In the genomic region with DNA sequence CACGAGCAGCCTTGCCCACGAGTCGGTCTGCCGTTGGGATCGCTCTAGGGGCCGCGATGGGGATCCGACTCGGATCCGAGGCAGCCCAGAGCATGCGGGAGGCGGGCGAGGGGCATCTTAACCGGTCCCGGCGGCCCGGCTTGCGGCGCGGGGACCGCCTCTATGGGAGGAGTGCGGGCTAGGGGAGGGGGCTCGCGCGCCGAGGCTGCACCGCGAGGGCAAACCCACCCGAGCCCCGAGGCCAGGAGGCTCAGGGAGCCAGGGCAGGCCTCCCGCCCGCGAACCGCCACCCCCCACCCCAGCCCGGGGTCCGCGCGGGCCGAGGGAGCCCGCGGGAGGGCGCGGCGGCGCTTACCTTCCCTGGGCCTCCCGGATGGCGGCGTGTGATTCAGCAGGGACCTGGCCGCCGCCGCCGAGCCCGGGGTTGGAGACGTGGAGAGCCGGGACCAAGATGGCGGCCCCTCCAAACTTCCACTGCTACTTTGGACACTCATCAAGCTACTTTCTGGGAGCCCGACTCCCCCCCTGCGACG, we compare ENCODE assay signal across 8 mouse cellular contexts. TPM values are rescaled to one million over a fixed set of nuclear protein-coding genes. Genes with fewer than 3 reads are reported as not detected.
DNase-seq lines count a peak whose midpoint lies in the region; ATAC-seq lines count a peak whose summit lies in the region.

No protein-coding gene starts in this region.

- peaks cover 68% of the 10 kb centered on the region for H3K4me1 ChIP-seq in erythroblast, embryonic 14.5 days (ENCODE audit: control insufficient read depth)
- H3K4me1 ChIP-seq in heart, embryonic 15.5 days (replicated peaks) = peaks cover 25% of the 10 kb centered on the region
- H3K4me1 ChIP-seq in lung, embryonic 16.5 days (replicated peaks; ENCODE audit: control insufficient read depth, insufficient read depth, low read length) = no peaks in the 10 kb centered on the region

- peak overlapping the region; percentile 100 for H3K9ac ChIP-seq in heart, embryonic 15.5 days
- H3K9ac ChIP-seq in lung, embryonic 16.5 days (ENCODE audit: low read length) = peak overlapping the region; percentile 99

- ATAC-seq in heart, embryonic 15.5 days (replicated peaks; ENCODE audit: insufficient number of reproducible peaks, insufficient read depth, low FRiP score, low read depth) = peak; percentile 61
- peak; percentile 77 for ATAC-seq in lung, embryonic 16.5 days (ENCODE audit: low read depth)

- no peaks in the 10 kb centered on the region for H3K27me3 ChIP-seq in erythroblast, embryonic 14.5 days (ENCODE audit: control insufficient read depth)
- no peaks in the 10 kb centered on the region for H3K27me3 ChIP-seq in heart, embryonic 15.5 days
- H3K27me3 ChIP-seq in lung, embryonic 16.5 days (ENCODE audit: control insufficient read depth, insufficient read depth, low read depth, low read length) = no peaks in the 10 kb centered on the region

- peak overlapping the region; percentile 67 for H3K4me2 ChIP-seq in heart, embryonic 15.5 days
- peak overlapping the region; percentile 81 for H3K4me2 ChIP-seq in lung, embryonic 16.5 days (ENCODE audit: low read depth, low read length)

- peak overlapping the region; percentile 99 for H3K4me3 ChIP-seq in erythroblast, embryonic 14.5 days (replicated peaks)
- H3K4me3 ChIP-seq in heart, embryonic 15.5 days = peak overlapping the region; percentile 98
- H3K4me3 ChIP-seq in lung, embryonic 16.5 days (ENCODE audit: low read length) = peak overlapping the region; percentile 89

- peak; percentile 83 for DNase-seq in CD4-positive, CD25-positive, alpha-beta regulatory T cell, adult 2 months (ENCODE audit: low read depth, low spot score)
- DNase-seq in adrenal gland, postnatal 4 days (ENCODE audit: low spot score in 2 of 2) = peak; percentile 53 to 55
- DNase-seq in layer of hippocampus, adult 9-11 months = peak; percentile 63
- peak; percentile 25 for DNase-seq in ovary, adult 18-20 months (ENCODE audit: low spot score)
- DNase-seq in thymus, postnatal 10 days (ENCODE audit: low spot score in 2 of 2) = peak; percentile 69 to 74

- H3K9me3 ChIP-seq in erythroblast, embryonic 14.5 days (ENCODE audit: control insufficient read depth, low read length) = no peaks in the 10 kb centered on the region
- H3K9me3 ChIP-seq in heart, embryonic 15.5 days (replicated peaks) = no peaks in the 10 kb centered on the region
- H3K9me3 ChIP-seq in lung, embryonic 16.5 days (ENCODE audit: control insufficient read depth, low read length) = no peaks in the 10 kb centered on the region

- H3K27ac ChIP-seq in heart, embryonic 15.5 days = peak overlapping the region; percentile 100
- H3K27ac ChIP-seq in lung, embryonic 16.5 days (ENCODE audit: low read length) = peak overlapping the region; percentile 99

- H3K36me3 ChIP-seq in erythroblast, embryonic 14.5 days (ENCODE audit: control insufficient read depth) = peaks cover 25% of the 10 kb centered on the region
- H3K36me3 ChIP-seq in heart, embryonic 15.5 days = no peaks in the 10 kb centered on the region
- no peaks in the 10 kb centered on the region for H3K36me3 ChIP-seq in lung, embryonic 16.5 days (ENCODE audit: control insufficient read depth, insufficient read depth, low read length)

- under 1% methylated on average over 59 of the region's 59 CpGs for WGBS in heart, embryonic 15.5 days
- under 1% methylated on average over 47 of the region's 59 CpGs for WGBS in lung, embryonic 16.5 days

RNA-seq across cellular contexts. Expression of a gene that starts 0.6 kb away (rescaled TPM):
- 10 to 100 TPM; 77.1 to 85.2 TPM for total RNA-seq in adrenal gland, postnatal 4 days (2021)
- 3.3 and 4.5 TPM in 2 replicates for polyA plus RNA-seq in erythroblast, embryonic 14.5 days (2012)
- polyA plus RNA-seq in heart, embryonic 15.5 days (2015; fragmentation: Nextera tagmentation; extraction: Ambion mirVana) = 24.4 and 28.0 TPM in 2 replicates
- 21.1 and 22.9 TPM in 2 replicates for polyA plus RNA-seq in lung, embryonic 16.5 days (2015; fragmentation: Nextera tagmentation; extraction: Ambion mirVana)

Comparison
In these comparisons a context has a peak if more than half of its experiments do, and no peak if none do; other contexts are left out.
1. Peak in every context shown above with its lines: DNase-seq, ATAC-seq, H3K4me3 ChIP-seq and H3K27ac ChIP-seq.
2. DNase-seq: peak in every context shown above with its lines; median percentile 83 in CD4-positive, CD25-positive, alpha-beta regulatory T cell, adult 2 months; 72 in thymus, postnatal 10 days; 63 in layer of hippocampus, adult 9-11 months; 54 in adrenal gland, postnatal 4 days; 25 in ovary, adult 18-20 months.